Mouse (Mus musculus) heart, adult 2 months (tissue): ENCODE measurements around the gene Smarcd3. TPM values are rescaled to one million over a fixed set of nuclear protein-coding genes. Genes with fewer than 3 reads are reported as not detected.
A peak's percentile ranks its signal among the peaks of the same experiment; 100 is the strongest.
"Not testable (repeated sequence)": the region's sequence is repeated elsewhere in the genome, so short reads cannot be mapped to it uniquely, and the experiment has no call there.

Experiments
- DNase-seq, 2 experiments: peaks; one replicate each; pipeline ENCODE4 v3.0.0; 2021
- H3K27ac ChIP-seq: fragments of 200-600 bp; 2 replicates; pipeline ENCODE4 v1.8.1; 2022
- H3K27me3 ChIP-seq: fragments of 200-500 bp; 2 replicates; pipeline ENCODE4 v1.6.1; 2012; ENCODE audit warnings: mild to moderate bottlenecking, low read length, inconsistent platforms, mixed read lengths; ENCODE audit not compliant: control insufficient read depth, insufficient read depth
- H3K36me3 ChIP-seq: fragments of 200-500 bp; 2 replicates; pipeline ENCODE4 v1.6.1; 2012; ENCODE audit warnings: low read length, inconsistent platforms; ENCODE audit not compliant: control insufficient read depth, insufficient read depth
- H3K4me1 ChIP-seq: fragments of 200-500 bp; 2 replicates; pipeline ENCODE4 v1.6.1; 2011; ENCODE audit warnings: low read length; ENCODE audit not compliant: control insufficient read depth, insufficient read depth
- H3K4me3 ChIP-seq: fragments of 200-600 bp; 2 replicates; pipeline ENCODE4 v1.8.1; 2022
- H3K79me2 ChIP-seq: fragments of 200-500 bp; replicated peaks from 2 replicates; pipeline ENCODE4 v1.6.1; 2012; ENCODE audit warnings: mild to moderate bottlenecking, inconsistent platforms, low read length, moderate library complexity, mixed read lengths; ENCODE audit not compliant: control insufficient read depth, insufficient read depth
- H3K9ac ChIP-seq: fragments of 200-500 bp; 2 replicates; pipeline ENCODE4 v1.6.1; 2012; ENCODE audit warnings: low read depth, mild to moderate bottlenecking, control low read depth, inconsistent platforms, low read length, mixed read lengths
- CTCF ChIP-seq: fragments of 200-600 bp; IDR thresholded peaks from 2 replicates; pipeline ENCODE4 v1.8.1; 2022; ENCODE audit warnings: antibody characterized with exemption, mild to moderate bottlenecking, moderate library complexity
- EP300 ChIP-seq: fragments of 200-500 bp; IDR thresholded peaks from 2 replicates; pipeline ENCODE4 v1.6.1; 2011; ENCODE audit warnings: low read depth, low read length, control low read depth; ENCODE audit not compliant: insufficient read depth
- POLR2A ChIP-seq: fragments of 200-500 bp; IDR thresholded peaks from 2 replicates; pipeline ENCODE4 v1.6.1; 2011; ENCODE audit warnings: mild to moderate bottlenecking, low read depth, low read length, control low read depth; ENCODE audit not compliant: insufficient read depth
- WGBS: fragments of 180-500 bp; shearing (Covaris S2); methylation state at CpG from one replicate; pipeline ENCODE4 v1.1.7; 2018; 5-methylcytosine and 5-hydroxymethylcytosine counted together
- intact Hi-C: fragments of 180-260 bp; cut with DNase I; formaldehyde crosslinking; loops from one replicate; pipeline ENCODE4 v1.15.1; 2025
- polyA plus RNA-seq: library from polyadenylated mRNA; depleted of rRNA; stranded (reverse); fragments of >200 nt; gene quantifications from 2 replicates; pipeline ENCODE4 v1.2.3, GENCODE M21; 2012
- total RNA-seq, 2 experiments: library from RNA; stranded (reverse); gene quantifications; 2 replicates each; pipeline ENCODE4 v1.2.3; 2021

The Smarcd3 gene
- total and polyA plus RNA-seq, 3 experiments, result 58.7 to 61.8 (median 60.2) TPM

DNA sequence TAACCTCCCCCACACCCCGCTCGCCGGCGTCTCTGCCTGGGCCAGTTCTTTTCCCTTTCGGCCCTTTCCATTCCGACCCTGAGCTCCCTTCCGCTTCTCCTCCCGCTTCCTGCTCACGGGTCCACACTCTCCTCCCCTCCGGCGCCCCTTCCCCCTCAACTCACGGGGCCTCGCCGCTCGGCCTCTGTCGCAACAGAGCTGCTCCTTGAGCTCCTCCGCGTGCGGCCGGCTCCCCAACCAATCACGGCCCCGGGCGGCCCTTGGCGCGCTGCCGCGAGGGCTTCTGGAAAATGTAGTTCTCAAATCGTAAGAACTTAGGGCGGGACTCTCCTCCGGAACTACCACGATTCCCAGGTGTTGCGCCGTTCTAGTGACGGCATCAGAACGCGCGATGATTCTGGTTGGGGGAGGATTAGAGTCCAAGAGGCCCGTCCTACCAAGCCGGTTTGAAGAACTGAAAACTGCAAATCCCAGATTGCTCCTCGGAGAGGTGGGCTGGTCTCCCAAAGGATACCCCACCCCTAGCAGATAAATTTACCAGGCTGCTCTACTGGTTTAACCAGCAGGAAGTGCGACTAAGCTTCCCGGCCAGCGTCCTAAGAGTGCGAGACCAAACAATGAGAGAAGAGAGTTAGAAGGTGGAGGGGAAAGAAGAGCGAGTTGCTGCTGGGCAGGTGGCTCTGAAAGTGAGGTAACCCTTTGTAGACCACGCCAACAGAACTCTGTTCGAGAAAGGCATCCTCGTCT, 46.9 kb downstream of the Smarcd3 start, which contains the start of gene Abcf2:
Abcf2 (minus strand) TSS at position 285 of the 747 bp plus-strand sequence.
- Histone ChIP-seq H3K27ac (peak within 1 kb of the TSS; percentile 88), H3K27me3 (no peaks in the 10 kb centered on the region), H3K9ac (peak within 1 kb of the TSS; percentile 73), H3K4me3 (peak within 1 kb of the TSS; percentile 86), H3K79me2 (0 out of 2 replicates have a peak, but pooled peaks cover 2% of the 10 kb centered on the region), H3K36me3 (no peaks in the 10 kb centered on the region), H3K4me1 (peaks cover 4% of the 10 kb centered on the region)
- intact Hi-C loops, result loop anchor here (1.0 to 5.0 kb wide), 4 partner anchors 9 to 155 kb away; partner anchors contain the start of genes Asb10, Cdk5, Chpf2 and Slc4a2
- peak; percentile 29 for TF ChIP-seq CTCF
- peak; percentile 63; the same call in 1 of the 2 replicates for TF ChIP-seq EP300
- peak; percentile 98 for TF ChIP-seq POLR2A
- WGBS, result under 1% methylated on average over 48 of the region's 48 CpGs
- peak; percentile 100 for DNase-seq

DNA sequence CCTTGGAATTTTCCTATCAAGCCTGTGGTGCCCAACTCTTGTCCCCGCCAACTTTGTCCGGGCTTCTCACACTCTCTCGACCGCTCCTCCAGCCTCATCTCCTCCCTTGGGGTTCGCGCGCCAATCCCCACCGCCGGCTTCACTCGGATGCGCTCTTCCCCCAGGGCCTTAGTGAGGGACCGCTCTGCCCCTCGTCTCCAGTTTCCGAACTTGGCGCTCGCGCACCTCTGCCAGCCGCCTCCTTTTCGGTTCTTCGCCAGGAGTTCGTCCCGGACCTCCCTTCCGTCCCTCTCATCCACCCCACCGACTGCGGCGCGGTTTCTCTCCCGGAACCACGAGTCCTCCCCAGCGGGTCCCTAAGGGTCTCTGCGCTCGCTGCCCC, 47.4 kb downstream of the Smarcd3 start:
- H3K9ac ChIP-seq, result peak overlapping the region; percentile 47
- H3K4me3 ChIP-seq, result peak overlapping the region; percentile 86
- H3K27ac ChIP-seq, result peak overlapping the region; percentile 83
- H3K27me3 ChIP-seq, result no peaks in the 10 kb centered on the region
- intact Hi-C loops, result loop anchor here (1.0 to 5.0 kb wide), 4 partner anchors 10 to 154 kb away; partner anchors contain the start of genes Asb10, Cdk5, Chpf2 and Slc4a2
- no peak for DNase-seq
- H3K4me1 ChIP-seq, result peaks cover 4% of the 10 kb centered on the region
- WGBS, result 1% methylated on average over 32 of the region's 32 CpGs
- no peak for TF ChIP-seq POLR2A
- TF ChIP-seq EP300, result no peak
- TF ChIP-seq CTCF, result no peak
- H3K79me2 ChIP-seq, result 0 out of 2 replicates have a peak, but pooled peaks cover 2% of the 10 kb centered on the region
- no peaks in the 10 kb centered on the region for H3K36me3 ChIP-seq

DNA sequence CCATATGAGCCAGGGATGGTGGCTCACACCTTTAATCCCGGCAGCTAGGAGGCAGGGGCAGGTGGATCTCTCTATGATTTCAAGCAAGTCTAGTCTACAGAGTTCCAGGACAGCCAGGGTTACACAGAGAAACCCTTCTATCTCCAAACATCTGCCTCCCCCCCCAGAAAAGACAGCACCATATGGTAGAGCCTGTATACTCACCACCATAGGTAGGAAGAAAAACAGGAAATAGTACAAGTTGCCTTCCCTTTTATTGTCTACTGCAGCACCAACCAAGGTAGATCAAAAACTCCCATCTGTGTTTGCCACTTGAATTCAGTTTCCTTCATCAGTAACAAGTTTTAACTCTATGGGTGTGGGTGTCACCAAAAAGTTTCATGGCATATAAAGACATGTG, 48.3 kb downstream of the Smarcd3 start:
- H3K36me3 ChIP-seq, result no peaks in the 10 kb centered on the region
- no peaks in the 10 kb centered on the region for H3K27me3 ChIP-seq
- H3K27ac ChIP-seq, result no peak overlapping the region
- 78% methylated on average over 1 of the region's 1 CpGs for WGBS
- TF ChIP-seq EP300 (no peak), CTCF (no peak), POLR2A (no peak)
- no peak overlapping the region for H3K9ac ChIP-seq
- intact Hi-C loops, result loop anchor here (2.0 to 5.0 kb wide), 3 partner anchors 27 to 154 kb away; partner anchors contain the start of genes Asb10, Cdk5 and Slc4a2
- no peak overlapping the region for H3K4me3 ChIP-seq
- no peak for DNase-seq
- H3K79me2 ChIP-seq, result 0 out of 2 replicates have a peak, but pooled peaks cover 2% of the 10 kb centered on the region
- H3K4me1 ChIP-seq, result peaks cover 4% of the 10 kb centered on the region

DNA sequence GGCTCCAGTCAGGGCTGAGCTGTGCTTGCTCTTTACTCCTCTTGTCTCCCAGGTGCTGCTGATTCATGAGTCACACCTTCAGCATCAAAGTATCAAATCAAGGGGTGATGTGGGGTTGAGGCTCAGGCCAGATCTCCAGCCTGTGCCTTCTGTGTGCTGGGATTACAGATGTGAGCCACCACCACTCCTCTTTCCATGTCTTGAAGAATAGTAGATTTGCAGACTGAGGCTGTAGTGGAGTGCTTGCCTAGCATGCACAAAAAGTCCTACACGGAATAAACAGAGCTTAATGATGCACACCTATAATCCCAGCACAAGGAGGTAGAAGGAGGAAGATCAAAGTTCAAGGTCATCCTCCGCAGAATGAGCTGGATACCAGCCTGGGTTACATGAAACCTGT, 67.5 kb downstream of the Smarcd3 start, which contains the start of gene 4931409K22Rik:
4931409K22Rik (minus strand) TSS at position 101 of the 400 bp plus-strand sequence.
- Histone ChIP-seq H3K9ac (no peak within 1 kb of the TSS), H3K27me3 (no peaks in the 10 kb centered on the region), H3K4me1 (no peaks in the 10 kb centered on the region), H3K27ac (no peak within 1 kb of the TSS), H3K79me2 (no peaks in the 10 kb centered on the region), H3K36me3 (no peaks in the 10 kb centered on the region), H3K4me3 (no peak within 1 kb of the TSS)
- WGBS, result 68% methylated on average over 2 of the region's 2 CpGs
- TF ChIP-seq EP300 (no peak), CTCF (no peak)
- intact Hi-C loops, result no loop called here
- no peak for DNase-seq

DNA sequence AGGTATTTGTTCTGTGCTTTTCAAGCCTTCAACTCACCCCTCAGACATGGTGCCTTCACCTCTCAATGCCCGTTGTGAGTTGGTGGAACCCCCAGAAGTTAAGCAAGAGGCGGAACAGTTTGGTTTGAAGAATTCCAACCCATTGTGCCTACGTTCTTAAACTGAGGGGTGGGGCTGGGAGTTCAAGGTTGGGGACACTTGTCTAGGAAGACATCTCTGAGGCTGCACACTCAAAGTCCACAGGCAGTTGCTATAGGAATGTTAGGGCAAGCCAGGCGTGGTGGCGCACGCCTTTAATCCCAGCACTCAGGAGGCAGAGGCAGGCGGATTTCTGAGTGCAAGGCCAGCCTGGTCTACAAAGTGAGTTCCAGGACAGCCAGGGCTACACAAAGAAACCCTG, 68.9 kb downstream of the Smarcd3 start:
- H3K9ac ChIP-seq, DNase-seq, H3K79me2 ChIP-seq, intact Hi-C loops, H3K4me3 ChIP-seq, H3K36me3 ChIP-seq, H3K4me1 ChIP-seq, H3K27ac ChIP-seq, H3K27me3 ChIP-seq: not testable (repeated sequence)
- 94% methylated on average over 7 of the region's 7 CpGs for WGBS

DNA sequence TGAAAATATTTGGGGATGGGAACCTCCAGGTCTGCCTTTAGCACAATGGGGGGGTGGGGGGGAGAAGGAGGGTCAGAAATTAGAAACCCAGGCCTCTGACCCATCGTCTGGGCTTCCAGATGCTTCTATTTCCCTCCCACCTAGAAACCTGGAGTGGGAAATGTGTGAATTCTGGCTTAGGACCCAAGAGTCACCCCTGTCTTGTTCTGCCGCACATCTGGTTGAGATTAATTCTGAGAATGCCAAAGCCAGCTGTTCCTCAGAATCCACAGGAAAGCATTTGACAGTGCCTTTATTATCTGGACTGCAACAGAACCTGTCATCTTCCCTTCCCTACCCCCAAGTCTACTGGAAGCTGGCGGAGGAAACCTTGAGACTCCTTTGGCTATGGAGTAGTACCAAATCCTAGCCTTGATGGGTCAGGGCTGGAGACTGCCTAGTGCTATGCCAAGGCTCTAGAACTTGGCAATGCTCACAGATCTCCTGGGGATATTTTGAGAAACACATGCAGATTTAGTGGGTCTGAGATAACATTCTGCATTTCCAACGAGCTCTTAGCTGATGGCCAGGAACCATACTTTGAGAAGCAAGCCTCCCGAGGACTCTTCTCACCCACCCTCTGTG, 70.5 kb downstream of the Smarcd3 start:
- Histone ChIP-seq H3K9ac (no peak overlapping the region), H3K79me2 (no peaks in the 10 kb centered on the region), H3K27ac (no peak overlapping the region), H3K36me3 (no peaks in the 10 kb centered on the region), H3K4me3 (no peak overlapping the region), H3K27me3 (no peaks in the 10 kb centered on the region), H3K4me1 (peaks cover 2% of the 10 kb centered on the region; the same call in 1 of the 2 replicates)
- no peak for DNase-seq
- intact Hi-C loops, result no loop called here
- 39% methylated on average over 5 of the region's 5 CpGs for WGBS
- TF ChIP-seq EP300, result no peak
- TF ChIP-seq POLR2A, result no peak
